Mouse (Mus musculus) frontal cortex, adult 2 months (tissue): ENCODE measurements around the gene Cdk2. TPM values are rescaled to one million over a fixed set of nuclear protein-coding genes. Genes with fewer than 3 reads are reported as not detected.

Source experiments
- DNase-seq, 2 experiments: peaks; one replicate each; pipeline ENCODE4 v3.0.0; 2022; ENCODE audit warnings: low spot score in 1 of 2; ENCODE audit errors: extremely low spot score in 1 of 2
- polyA plus RNA-seq: library from polyadenylated mRNA; depleted of rRNA; stranded (reverse); fragments of >200 nt; gene quantifications from 2 replicates; pipeline ENCODE4 v1.2.3, GENCODE M21; 2012; rRNA removed

The Cdk2 gene
- polyA plus RNA-seq, 1 experiment, result 6.0 TPM

DNA sequence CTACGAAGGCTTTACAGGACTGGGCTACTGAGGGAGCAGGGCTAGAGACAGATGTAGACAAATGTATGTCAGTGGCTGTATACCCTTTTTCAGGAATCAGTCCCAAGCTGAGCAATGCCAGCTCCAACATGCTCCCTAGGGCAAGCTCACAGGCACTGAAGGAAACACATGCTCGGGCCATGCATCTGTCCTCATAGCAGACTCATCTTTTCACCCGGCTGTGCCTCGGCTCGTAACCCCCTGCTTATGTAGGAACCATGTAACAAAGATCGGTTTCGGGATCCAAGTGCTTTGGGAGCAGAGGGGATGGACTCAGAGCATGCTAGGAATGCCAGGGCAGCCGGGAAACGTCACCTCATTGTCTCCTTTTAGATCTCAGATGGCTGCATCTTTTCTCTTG lies 45.3 kb downstream of the Cdk2 start:
- no peak for DNase-seq

DNA sequence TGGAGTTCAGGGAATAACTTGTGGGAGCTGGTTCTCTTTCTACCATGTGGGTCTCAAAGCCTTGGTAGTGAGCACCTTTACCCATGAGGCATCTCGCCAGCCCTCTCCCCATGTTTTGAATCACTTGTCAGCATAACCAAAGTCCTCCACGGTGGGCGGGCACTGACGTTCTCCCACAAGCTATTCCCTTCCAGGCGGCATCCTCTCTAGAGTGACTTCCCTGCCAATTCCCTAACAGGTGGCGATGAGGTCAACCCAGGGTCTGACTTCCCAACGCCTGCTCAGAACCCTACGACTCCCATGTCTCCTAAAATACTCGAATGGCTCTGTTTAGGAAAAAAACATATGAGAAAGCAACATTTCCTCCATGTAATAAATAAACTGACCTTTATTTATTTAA lies 47.0 kb downstream of the Cdk2 start:
- DNase-seq, result no peak

DNA sequence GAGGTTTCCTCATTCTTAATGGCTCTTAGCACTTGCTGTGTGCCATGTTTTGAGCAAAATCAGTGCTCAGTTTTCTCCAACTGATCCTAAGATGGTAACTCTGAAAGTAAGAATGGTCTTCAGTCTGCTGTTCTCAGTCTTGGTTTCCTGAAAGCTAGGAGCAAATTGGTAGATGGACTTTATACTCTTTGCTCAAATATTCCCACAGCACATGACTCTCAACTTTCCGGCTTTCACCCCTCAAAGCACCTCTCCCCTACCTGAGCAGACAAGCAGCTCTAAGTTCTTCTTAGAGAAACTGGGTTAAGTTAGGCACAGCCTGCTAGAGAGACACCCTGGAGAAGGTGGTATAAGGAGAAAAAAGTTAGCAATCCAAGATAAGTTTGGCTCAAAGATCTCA lies 48.1 kb downstream of the Cdk2 start:
- no peak for DNase-seq

DNA sequence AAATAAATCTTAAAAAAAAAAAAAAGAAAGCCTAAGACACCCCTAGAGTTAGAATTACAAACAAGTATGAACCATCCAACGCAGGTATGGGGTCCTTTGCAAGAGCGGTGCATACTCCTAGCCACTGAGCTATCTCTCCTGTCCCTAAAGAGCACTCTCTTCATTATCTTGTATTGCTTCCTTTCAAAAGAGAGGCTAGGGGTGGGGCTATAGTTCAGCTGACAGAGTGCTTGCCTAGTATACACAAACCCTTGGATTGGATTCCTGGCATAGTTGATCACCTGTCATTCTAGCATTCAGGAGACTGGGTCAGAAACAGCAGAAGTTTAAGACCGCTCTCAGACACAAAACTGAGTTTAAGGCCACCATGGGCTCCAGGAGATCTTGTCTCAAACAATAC lies 49.6 kb downstream of the Cdk2 start:
- no peak for DNase-seq

DNA sequence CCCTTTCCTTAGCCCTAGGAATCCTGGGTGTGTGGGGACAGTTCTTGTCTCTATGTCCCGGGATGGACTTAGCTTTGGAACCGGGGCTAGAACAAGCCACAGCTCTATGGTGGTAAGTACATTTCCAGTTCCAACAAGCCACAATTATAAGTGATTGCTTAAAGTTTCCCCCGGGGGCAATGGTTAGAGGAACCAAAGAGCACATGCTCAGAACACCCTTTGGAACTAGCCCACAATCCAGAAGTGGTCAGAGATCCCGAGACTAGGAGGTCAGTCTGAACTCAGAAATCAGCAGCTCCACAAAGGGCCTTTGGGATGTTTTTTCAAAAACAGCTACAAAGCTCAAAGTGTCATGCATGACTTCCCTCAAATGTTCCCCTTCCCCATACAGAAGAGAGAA lies 51.0 kb downstream of the Cdk2 start:
- no peak for DNase-seq

Other genes with a start within 250 kb of the Cdk2 start
- gene Smarcc2, start 245.8 kb downstream of the Cdk2 start, polyA plus RNA-seq, result 219 and 255 TPM in 2 replicates
- 1,313 and 1,322 TPM in 2 replicates for gene Myl6, start 210.9 kb downstream of the Cdk2 start, polyA plus RNA-seq
- 24.7 and 27.5 TPM in 2 replicates for gene Myl6b, start 206.3 kb downstream of the Cdk2 start, polyA plus RNA-seq
- gene Esyt1, start 179.2 kb downstream of the Cdk2 start, polyA plus RNA-seq, result 8.3 and 9.8 TPM in 2 replicates
- 11.3 and 12.2 TPM in 2 replicates for gene Zc3h10, start 157.3 kb downstream of the Cdk2 start, polyA plus RNA-seq
- gene Rpl41, start 155.7 kb downstream of the Cdk2 start, polyA plus RNA-seq, result 1,933 and 2,601 TPM in 2 replicates
- 72.3 and 78.6 TPM in 2 replicates for gene Pa2g4, start 139.0 kb downstream of the Cdk2 start, polyA plus RNA-seq
- gene Erbb3, start 115.4 kb downstream of the Cdk2 start, polyA plus RNA-seq, result 8.4 and 9.2 TPM in 2 replicates
- gene Rps26, start 78.3 kb downstream of the Cdk2 start, polyA plus RNA-seq, result 396 and 476 TPM in 2 replicates
- gene Ikzf4, start 59.0 kb downstream of the Cdk2 start, polyA plus RNA-seq, result 11.1 and 11.6 TPM in 2 replicates
- 12.9 and 13.4 TPM in 2 replicates for gene Suox, start 31.0 kb downstream of the Cdk2 start, polyA plus RNA-seq
- gene Rab5b, start 8.8 kb downstream of the Cdk2 start, polyA plus RNA-seq, result 114 and 118 TPM in 2 replicates
- gene Pmel, start 836 bp downstream of the Cdk2 start, polyA plus RNA-seq, result 0.80 and 0.98 TPM in 2 replicates
- gene Dgka, start 39.8 kb upstream of the Cdk2 start, polyA plus RNA-seq, result 14.8 and 15.6 TPM in 2 replicates
- gene Pym1, start 42.9 kb upstream of the Cdk2 start, polyA plus RNA-seq, result 38.3 and 44.6 TPM in 2 replicates
- 2.4 and 3.4 TPM in 2 replicates for gene Mmp19, start 85.9 kb upstream of the Cdk2 start, polyA plus RNA-seq
- 24.2 and 25.3 TPM in 2 replicates for gene Dnajc14, start 99.0 kb upstream of the Cdk2 start, polyA plus RNA-seq
- 21.8 and 22.3 TPM in 2 replicates for gene Tmem198b, start 99.3 kb upstream of the Cdk2 start, polyA plus RNA-seq
- 55.8 and 69.0 TPM in 2 replicates for gene Sarnp, start 112.3 kb upstream of the Cdk2 start, polyA plus RNA-seq
- gene Ormdl2, start 116.6 kb upstream of the Cdk2 start, polyA plus RNA-seq, result 15.3 and 17.3 TPM in 2 replicates
- 17.0 and 17.2 TPM in 2 replicates for gene Gdf11, start 186.7 kb upstream of the Cdk2 start, polyA plus RNA-seq
- gene Cd63, start 196.0 kb upstream of the Cdk2 start, polyA plus RNA-seq, result 82.7 and 95.6 TPM in 2 replicates
- 12.3 and 15.7 TPM in 2 replicates for gene Rdh5, start 217.9 kb upstream of the Cdk2 start, polyA plus RNA-seq
- gene Bloc1s1, start 219.0 kb upstream of the Cdk2 start, polyA plus RNA-seq, result 233 and 273 TPM in 2 replicates
- 23.4 and 26.8 TPM in 2 replicates for gene Itga7, start 228.8 kb upstream of the Cdk2 start, polyA plus RNA-seq